Mouse (Mus musculus): ENCODE results near the gene Draxin.

GRCm38 (mm10) chr4:148166431-148166830 is 35.9 kb upstream of the Draxin start:
- no peak for TF ChIP-seq CTCF (IDR thresholded peaks at IDR 0.05; ENCODE audit: borderline replicate concordance, insufficient read depth, low read length)
- TF ChIP-seq POLR2A (IDR thresholded peaks at IDR 0.05; ENCODE audit: low read depth, low read length), result no peak

All from embryonic fibroblast, embryonic 13.5 days (primary cell).